ENCODE assay signal across 22 mouse cellular contexts in the genomic region with DNA sequence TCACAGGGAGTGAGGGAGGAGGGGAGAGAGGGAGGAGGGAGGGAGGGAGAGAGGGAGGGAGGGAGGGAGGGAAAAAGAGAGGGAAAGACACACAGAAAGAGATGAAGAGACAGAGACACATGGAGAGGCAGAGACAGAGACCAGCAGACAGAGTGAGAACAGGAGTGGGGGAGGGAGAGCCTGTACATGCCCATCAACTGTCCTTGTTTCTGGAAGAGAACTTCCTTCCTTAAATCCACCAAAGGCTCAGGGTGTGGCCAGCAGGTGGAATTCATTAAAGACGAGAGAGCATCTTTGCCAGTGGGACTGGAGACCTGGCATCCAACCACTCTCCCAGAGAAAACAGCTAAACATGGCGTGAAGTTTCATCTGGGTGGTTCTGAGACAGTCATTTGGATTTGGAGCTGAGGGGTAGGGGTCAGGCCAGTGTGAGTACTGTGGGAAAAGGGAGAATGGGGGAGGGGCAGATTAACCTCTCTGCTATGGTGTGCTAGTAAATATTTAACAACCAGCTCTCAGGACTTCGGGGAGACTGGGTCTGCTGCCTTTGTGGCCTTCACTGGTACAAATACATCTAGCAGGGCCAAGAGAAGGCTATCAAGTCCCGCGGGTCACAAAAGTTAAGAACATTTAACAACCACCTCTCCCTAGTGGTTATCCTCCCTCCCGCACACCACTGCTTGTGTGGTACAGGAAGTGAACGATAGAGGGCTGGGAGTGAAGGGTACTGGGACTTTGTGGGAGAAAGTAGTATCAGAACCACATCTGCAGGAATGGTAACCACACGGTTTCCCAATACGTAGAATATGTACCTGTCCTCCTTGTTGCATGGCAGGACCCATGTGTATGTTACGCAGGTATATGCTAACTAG.
DNase-seq lines count a peak whose midpoint lies in the region; ATAC-seq lines count a peak whose summit lies in the region.
"Had no signal": no experiment of that assay in that cellular context is flagged by ENCODE, and none has a peak within 500 bp of the region (broad histone marks: within the 10 kb centered on the region; RNA-seq: fewer than 3 reads in every experiment).

No protein-coding gene starts in this region.

- no peaks in the 10 kb centered on the region for H3K36me3 ChIP-seq in heart, embryonic 10.5 days
- H3K36me3 ChIP-seq in kidney, embryonic 16.5 days (ENCODE audit: insufficient read depth, low read length), result no peaks in the 10 kb centered on the region
- no peaks in the 10 kb centered on the region for H3K36me3 ChIP-seq in limb, embryonic 10.5 days
- H3K36me3 ChIP-seq: forebrain, embryonic 10.5 days; hindbrain, embryonic 15.5 days; intestine, embryonic 15.5 days; limb, embryonic 13.5 days; midbrain, embryonic 12.5 days had no signal

- H3K4me1 ChIP-seq in heart, embryonic 10.5 days, result no peaks in the 10 kb centered on the region
- H3K4me1 ChIP-seq in kidney, embryonic 16.5 days (ENCODE audit: insufficient read depth, low read length), result peaks cover 4% of the 10 kb centered on the region; the same call in 1 of the 2 replicates
- H3K4me1 ChIP-seq in limb, embryonic 10.5 days, result peaks cover 19% of the 10 kb centered on the region
- H3K4me1 ChIP-seq: forebrain, embryonic 10.5 days; hindbrain, embryonic 15.5 days; intestine, embryonic 15.5 days; midbrain, embryonic 12.5 days had no signal

- DNase-seq in heart, embryonic 10.5 days (ENCODE audit: low spot score), result peak; percentile 68
- DNase-seq in heart, adult 8-10 months (ENCODE audit: low spot score), result no peak
- no peak for DNase-seq in limb, embryonic 10.5 days (ENCODE audit: low spot score)
- DNase-seq in ovary, postnatal 36 days (ENCODE audit: low spot score), result no peak
- DNase-seq in left cerebral cortex, postnatal 36 days (ENCODE audit: low spot score in 2 of 2), result no peak
- DNase-seq in cerebellum, postnatal 14 days, result no peak
- DNase-seq: cerebellum, adult 11 months; cerebellum, adult 9-11 months; gastrocnemius, postnatal 25 days; heart, adult 2 months; heart, postnatal 4 days; lung, adult 2 months; lung, postnatal 14 days; thymus, adult 18-20 months; thymus, postnatal 36 days had no signal

- H3K4me2 ChIP-seq in kidney, embryonic 16.5 days (replicated peaks; ENCODE audit: low read depth, low read length), result no peak overlapping the region
- H3K4me2 ChIP-seq: hindbrain, embryonic 15.5 days; intestine, embryonic 15.5 days; limb, embryonic 13.5 days; midbrain, embryonic 12.5 days had no signal

- H3K27ac ChIP-seq in heart, embryonic 10.5 days, result no peak overlapping the region
- H3K27ac ChIP-seq in kidney, embryonic 16.5 days (ENCODE audit: low read length), result 0 out of 2 replicates have a peak overlapping the region, but pooled peaks have one; percentile 41
- peak overlapping the region; percentile 14; the same call in 1 of the 2 replicates for H3K27ac ChIP-seq in limb, embryonic 10.5 days
- H3K27ac ChIP-seq: forebrain, embryonic 10.5 days; heart, adult 2 months; hindbrain, embryonic 15.5 days; intestine, embryonic 15.5 days; limb, embryonic 13.5 days; midbrain, embryonic 12.5 days had no signal

- peak; percentile 89 for ATAC-seq in kidney, embryonic 16.5 days (ENCODE audit: low FRiP score, low TSS enrichment)
- ATAC-seq: forebrain, embryonic 16.5 days; intestine, embryonic 15.5 days had no signal

- no peak overlapping the region for H3K9ac ChIP-seq in kidney, embryonic 16.5 days (replicated peaks; ENCODE audit: low read length)
- H3K9ac ChIP-seq: hindbrain, embryonic 15.5 days; intestine, embryonic 15.5 days; limb, embryonic 13.5 days; midbrain, embryonic 12.5 days had no signal

- no peaks in the 10 kb centered on the region for H3K9me3 ChIP-seq in heart, embryonic 10.5 days
- H3K9me3 ChIP-seq in kidney, embryonic 16.5 days (ENCODE audit: low read length), result no peaks in the 10 kb centered on the region
- H3K9me3 ChIP-seq in limb, embryonic 10.5 days (replicated peaks), result no peaks in the 10 kb centered on the region
- H3K9me3 ChIP-seq: forebrain, embryonic 10.5 days; hindbrain, embryonic 15.5 days; intestine, embryonic 15.5 days; limb, embryonic 13.5 days; midbrain, embryonic 12.5 days had no signal

- 81% methylated on average over 10 of the region's 10 CpGs for WGBS in heart, embryonic 10.5 days
- 64% methylated on average over 10 of the region's 10 CpGs for WGBS in kidney, embryonic 16.5 days
- WGBS in limb, embryonic 10.5 days, result 80% methylated on average over 10 of the region's 10 CpGs

- intact Hi-C loops in left cerebral cortex, postnatal 36 days (cut with DNase I), result no loop called here

- no peak overlapping the region for H3K4me3 ChIP-seq in heart, embryonic 10.5 days
- no peak overlapping the region for H3K4me3 ChIP-seq in kidney, embryonic 16.5 days (ENCODE audit: low read length)
- H3K4me3 ChIP-seq in limb, embryonic 10.5 days, result no peak overlapping the region
- H3K4me3 ChIP-seq: forebrain, embryonic 10.5 days; heart, adult 2 months; hindbrain, embryonic 15.5 days; intestine, embryonic 15.5 days; limb, embryonic 13.5 days; midbrain, embryonic 12.5 days had no signal

- no peaks in the 10 kb centered on the region for H3K27me3 ChIP-seq in heart, embryonic 10.5 days (ENCODE audit: insufficient read depth, poor library complexity, severe bottlenecking)
- no peaks in the 10 kb centered on the region for H3K27me3 ChIP-seq in kidney, embryonic 16.5 days (ENCODE audit: insufficient read depth, low read length)
- H3K27me3 ChIP-seq in limb, embryonic 10.5 days (ENCODE audit: low read depth, poor library complexity, severe bottlenecking), result no peaks in the 10 kb centered on the region
- H3K27me3 ChIP-seq: hindbrain, embryonic 15.5 days; intestine, embryonic 15.5 days; limb, embryonic 13.5 days; midbrain, embryonic 12.5 days had no signal
